Mouse (Mus musculus) testis, adult 2 months (tissue): ENCODE results near the gene Cracr2b.

Source experiments
- CTCF ChIP-seq: fragments of 200-500 bp; IDR thresholded peaks from 2 replicates; pipeline ENCODE4 v1.5.1; 2012; ENCODE audit warnings: low read depth, mild to moderate bottlenecking, inconsistent platforms, low read length, moderate library complexity; ENCODE audit not compliant: control insufficient read depth, insufficient read depth, insufficient replicate concordance
- POLR2A ChIP-seq: fragments of 200-500 bp; IDR thresholded peaks from 2 replicates; pipeline ENCODE4 v1.6.1; 2012; ENCODE audit warnings: low read depth, mild to moderate bottlenecking, inconsistent platforms, low read length, moderate library complexity; ENCODE audit not compliant: control insufficient read depth

- TF ChIP-seq CTCF (no peak), POLR2A (no peak)
Observed at GRCm38 (mm10) chr7:141478270-141478748, 17.4 kb downstream of the Cracr2b start.
